Mouse (Mus musculus): Measurements from ENCODE around the gene Myh14.

- TF ChIP-seq USF1 (IDR thresholded peaks at IDR 0.05; ENCODE audit: low read depth, low read length) = no peak
- no peak for TF ChIP-seq POLR2A (IDR thresholded peaks at IDR 0.05; ENCODE audit: low read depth, low read length)
- TF ChIP-seq CTCF (conservative IDR thresholded peaks at IDR 0.05 in 1 of 2, IDR thresholded peaks at IDR 0.05 in 1 of 2; ENCODE audit: low read depth in 2 of 2, low read length in 2 of 2) = no peak
- no peak for TF ChIP-seq MYC (IDR thresholded peaks at IDR 0.05; ENCODE audit: low read depth, low read length)
- no peak for TF ChIP-seq CHD2 (IDR thresholded peaks at IDR 0.05; ENCODE audit: low read length)
- no peak for TF ChIP-seq PAX5 (IDR thresholded peaks at IDR 0.05; ENCODE audit: low read length)
- TF ChIP-seq MAX (IDR thresholded peaks at IDR 0.05; ENCODE audit: low read length) = no peak
- no peak for TF ChIP-seq USF2 (conservative IDR thresholded peaks at IDR 0.05; ENCODE audit: low read depth, low read length)
- TF ChIP-seq ELF1 (IDR thresholded peaks at IDR 0.05; ENCODE audit: low read depth, low read length) = no peak
Observed at GRCm38 (mm10) chr7:44593775-44594174, 76.9 kb downstream of the Myh14 start.

Measured in CH12.LX (cell line).